Mouse (Mus musculus) cerebellum, adult 18-20 months (tissue): Measurements from ENCODE around the gene Gm15319.
"Not testable (repeated sequence)": the region's sequence is repeated elsewhere in the genome, so short reads cannot be mapped to it uniquely, and the experiment has no call there.

Source experiments
- DNase-seq, 2 experiments: peaks; one replicate each; pipeline ENCODE4 v3.0.0; 2021

The Gm15319 gene

GRCm38 (mm10) chr8:20363110-20363509 lies at the start of gene Gm15319:
Gene Gm15319, minus strand, starts transcription at chr8:20363210.
- not testable (repeated sequence) for DNase-seq

- not testable (repeated sequence) for DNase-seq
These were observed 47.3 kb upstream of the Gm15319 start for GRCm38 (mm10) chr8:20410355-20410754.

- peak; percentile 16 to 21 for DNase-seq
These were observed 45.5 kb upstream of the Gm15319 start for GRCm38 (mm10) chr8:20408441-20409030.

- DNase-seq = peak in 1 of 2 experiments; percentile 56
These were observed 26.3 kb upstream of the Gm15319 start for GRCm38 (mm10) chr8:20389363-20389739.

GRCm38 (mm10) chr8:20388706-20389362 lies 25.8 kb upstream of the Gm15319 start:
- peak; percentile 33 to 43 for DNase-seq

GRCm38 (mm10) chr8:20387121-20387794 lies 24.2 kb upstream of the Gm15319 start:
- DNase-seq = peak; percentile 28 to 38

GRCm38 (mm10) chr8:20384990-20385389 lies 22.0 kb upstream of the Gm15319 start:
- DNase-seq = not testable (repeated sequence)

GRCm38 (mm10) chr8:20384131-20384530 lies 21.1 kb upstream of the Gm15319 start:
- peak in 1 of 2 experiments; percentile 33 for DNase-seq

GRCm38 (mm10) chr8:20382146-20382545 lies 19.1 kb upstream of the Gm15319 start:
- DNase-seq = not testable (repeated sequence)

- not testable (repeated sequence) for DNase-seq
These were observed 18.6 kb upstream of the Gm15319 start for GRCm38 (mm10) chr8:20381637-20382036.

GRCm38 (mm10) chr8:20381239-20381620 lies 18.2 kb upstream of the Gm15319 start:
- not testable (repeated sequence) for DNase-seq

GRCm38 (mm10) chr8:20380590-20381238 lies 17.7 kb upstream of the Gm15319 start:
- DNase-seq = peak in 1 of 2 experiments; percentile 24

- DNase-seq = peak in 1 of 2 experiments; percentile 29
These were observed 16.8 kb upstream of the Gm15319 start for GRCm38 (mm10) chr8:20379650-20380436.

- DNase-seq = peak; percentile 23 to 29
These were observed 16.0 kb upstream of the Gm15319 start for GRCm38 (mm10) chr8:20378786-20379649.

- peak; percentile 19 to 41 for DNase-seq
These were observed 15.3 kb upstream of the Gm15319 start for GRCm38 (mm10) chr8:20378353-20378752.

- not testable (repeated sequence) for DNase-seq
These were observed 12.7 kb upstream of the Gm15319 start for GRCm38 (mm10) chr8:20375698-20376097.

GRCm38 (mm10) chr8:20356386-20356785 lies 6.6 kb downstream of the Gm15319 start:
- not testable (repeated sequence) for DNase-seq

- not testable (repeated sequence) for DNase-seq
These were observed 9.4 kb downstream of the Gm15319 start for GRCm38 (mm10) chr8:20353579-20353978.

- not testable (repeated sequence) for DNase-seq
These were observed 60.3 kb downstream of the Gm15319 start for GRCm38 (mm10) chr8:20302759-20303158.

- DNase-seq = not testable (repeated sequence)
These were observed 63.0 kb downstream of the Gm15319 start for GRCm38 (mm10) chr8:20300042-20300441.

GRCm38 (mm10) chr8:20297939-20298505 lies 65.0 kb downstream of the Gm15319 start:
- DNase-seq = peak; percentile 42 to 52
